Mouse (Mus musculus): Measurements from ENCODE around the gene Epb41l2. TPM values are rescaled to one million over a fixed set of nuclear protein-coding genes. Genes with fewer than 3 reads are reported as not detected.
A peak's percentile ranks its signal among the peaks of the same experiment; 100 is the strongest.

Gene Epb41l2
- polyA plus RNA-seq, 1 experiment from 2014 or later: 86.7 TPM

DNA sequence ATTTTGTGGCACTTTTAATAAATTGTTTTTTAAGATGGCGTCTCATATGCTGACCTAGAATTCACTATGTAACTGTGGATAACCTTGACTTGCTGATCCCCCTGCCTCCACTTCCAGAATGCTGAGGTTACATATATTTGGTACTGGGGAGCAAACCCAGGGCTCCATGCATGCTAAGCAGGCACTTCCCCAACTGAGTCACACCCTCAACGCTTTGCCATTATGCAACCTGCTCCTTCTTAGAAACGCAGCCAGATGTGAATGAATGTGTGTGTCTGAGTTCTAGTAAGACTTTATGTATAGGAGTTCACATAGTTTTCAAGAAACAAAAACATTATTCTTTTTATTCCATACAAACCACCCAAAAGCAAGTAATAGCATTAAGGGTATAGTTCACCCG lies 38.4 kb upstream of the Epb41l2 start:
- no peak overlapping the region for H3K4me2 ChIP-seq (ENCODE audit: low read depth, low read length)
- DNase-seq (ENCODE audit: low spot score) (no peak), ATAC-seq (ENCODE audit: low read depth) (no peak)
- H3K9me3 ChIP-seq (ENCODE audit: control insufficient read depth, low read length): no peaks in the 10 kb centered on the region
- no peaks in the 10 kb centered on the region; the same call in 1 of the 2 replicates for H3K4me1 ChIP-seq (ENCODE audit: control insufficient read depth, insufficient read depth, low read length)
- no peak overlapping the region for H3K9ac ChIP-seq (ENCODE audit: low read depth, low read length)
- 83% methylated on average over 4 of the region's 4 CpGs for WGBS
- H3K36me3 ChIP-seq (ENCODE audit: control insufficient read depth, insufficient read depth, low read length): no peaks in the 10 kb centered on the region
- no peak overlapping the region for H3K27ac ChIP-seq (replicated peaks; ENCODE audit: low read depth, low read length)
- no peak overlapping the region for H3K4me3 ChIP-seq (ENCODE audit: low read depth, low read length)
- H3K27me3 ChIP-seq (replicated peaks; ENCODE audit: control insufficient read depth, insufficient read depth, low read length): no peaks in the 10 kb centered on the region

GRCm38 (mm10) chr10:25325690-25326089 lies 33.9 kb upstream of the Epb41l2 start:
- Histone ChIP-seq H3K9ac (ENCODE audit: low read depth, low read length) (no peak overlapping the region), H3K4me1 (ENCODE audit: control insufficient read depth, insufficient read depth, low read length) (no peaks in the 10 kb centered on the region), H3K4me3 (ENCODE audit: low read depth, low read length) (no peak overlapping the region), H3K27me3 (replicated peaks; ENCODE audit: control insufficient read depth, insufficient read depth, low read length) (no peaks in the 10 kb centered on the region), H3K4me2 (ENCODE audit: low read depth, low read length) (no peak overlapping the region), H3K9me3 (ENCODE audit: control insufficient read depth, low read length) (no peaks in the 10 kb centered on the region), H3K27ac (replicated peaks; ENCODE audit: low read depth, low read length) (no peak overlapping the region), H3K36me3 (ENCODE audit: control insufficient read depth, insufficient read depth, low read length) (no peaks in the 10 kb centered on the region)
- DNase-seq (ENCODE audit: low spot score) (peak; percentile 87), ATAC-seq (ENCODE audit: low read depth) (peak; percentile 82)
- WGBS: 42% methylated on average over 4 of the region's 4 CpGs

DNA sequence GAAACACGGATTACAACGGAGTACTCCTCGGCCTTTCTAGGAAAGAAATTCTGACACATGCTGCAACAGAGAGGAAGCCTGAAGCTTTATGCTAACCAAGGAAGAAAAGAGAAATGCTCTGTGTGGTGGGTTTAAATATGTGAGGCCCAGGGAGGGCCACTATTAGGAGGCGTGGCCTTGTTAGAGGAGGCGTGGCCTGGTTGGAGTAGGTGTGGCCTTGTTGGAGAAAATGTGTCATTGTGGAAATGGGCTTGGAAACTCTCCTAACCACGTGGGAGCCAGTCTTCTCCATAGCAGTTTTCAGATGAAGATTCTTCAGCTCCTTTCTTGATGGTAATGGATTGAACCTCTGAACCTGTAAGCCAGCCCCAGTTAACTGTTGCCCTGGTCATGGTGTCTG lies 32.1 kb upstream of the Epb41l2 start:
- no peaks in the 10 kb centered on the region for H3K27me3 ChIP-seq (replicated peaks; ENCODE audit: control insufficient read depth, insufficient read depth, low read length)
- no peak for DNase-seq (ENCODE audit: low spot score)
- H3K9ac ChIP-seq (ENCODE audit: low read depth, low read length): no peak overlapping the region
- no peaks in the 10 kb centered on the region for H3K4me1 ChIP-seq (ENCODE audit: control insufficient read depth, insufficient read depth, low read length)
- H3K4me2 ChIP-seq (ENCODE audit: low read depth, low read length): no peak overlapping the region
- H3K36me3 ChIP-seq (ENCODE audit: control insufficient read depth, insufficient read depth, low read length): no peaks in the 10 kb centered on the region
- no peak overlapping the region for H3K27ac ChIP-seq (replicated peaks; ENCODE audit: low read depth, low read length)
- ATAC-seq (ENCODE audit: low read depth): no peak
- H3K4me3 ChIP-seq (ENCODE audit: low read depth, low read length): no peak overlapping the region
- WGBS: 79% methylated on average over 6 of the region's 6 CpGs
- H3K9me3 ChIP-seq (ENCODE audit: control insufficient read depth, low read length): no peaks in the 10 kb centered on the region

- Histone ChIP-seq H3K27ac (replicated peaks; ENCODE audit: low read depth, low read length) (no peak overlapping the region), H3K9ac (ENCODE audit: low read depth, low read length) (no peak overlapping the region), H3K9me3 (ENCODE audit: control insufficient read depth, low read length) (no peaks in the 10 kb centered on the region), H3K4me1 (ENCODE audit: control insufficient read depth, insufficient read depth, low read length) (no peaks in the 10 kb centered on the region; the same call in 1 of the 2 replicates), H3K27me3 (replicated peaks; ENCODE audit: control insufficient read depth, insufficient read depth, low read length) (no peaks in the 10 kb centered on the region), H3K36me3 (ENCODE audit: control insufficient read depth, insufficient read depth, low read length) (no peaks in the 10 kb centered on the region), H3K4me2 (ENCODE audit: low read depth, low read length) (no peak overlapping the region), H3K4me3 (ENCODE audit: low read depth, low read length) (no peak overlapping the region)
- 86% methylated on average over 7 of the region's 7 CpGs for WGBS
- DNase-seq (ENCODE audit: low spot score) (no peak), ATAC-seq (ENCODE audit: low read depth) (no peak)
Measured at GRCm38 (mm10) chr10:25330094-25330493, 29.5 kb upstream of the Epb41l2 start.

GRCm38 (mm10) chr10:25331321-25332049 lies 28.1 kb upstream of the Epb41l2 start:
- no peaks in the 10 kb centered on the region for H3K9me3 ChIP-seq (ENCODE audit: control insufficient read depth, low read length)
- H3K27ac ChIP-seq (replicated peaks; ENCODE audit: low read depth, low read length): no peak overlapping the region; the same call in 1 of the 2 replicates
- no peaks in the 10 kb centered on the region for H3K27me3 ChIP-seq (replicated peaks; ENCODE audit: control insufficient read depth, insufficient read depth, low read length)
- H3K36me3 ChIP-seq (ENCODE audit: control insufficient read depth, insufficient read depth, low read length): no peaks in the 10 kb centered on the region
- H3K4me3 ChIP-seq (ENCODE audit: low read depth, low read length): no peak overlapping the region
- H3K9ac ChIP-seq (ENCODE audit: low read depth, low read length): no peak overlapping the region
- ATAC-seq (ENCODE audit: low read depth): no peak
- no peak overlapping the region for H3K4me2 ChIP-seq (ENCODE audit: low read depth, low read length)
- WGBS: 61% methylated on average over 9 of the region's 9 CpGs
- H3K4me1 ChIP-seq (ENCODE audit: control insufficient read depth, insufficient read depth, low read length): no peaks in the 10 kb centered on the region; the same call in 1 of the 2 replicates
- DNase-seq (ENCODE audit: low spot score): no peak

DNA sequence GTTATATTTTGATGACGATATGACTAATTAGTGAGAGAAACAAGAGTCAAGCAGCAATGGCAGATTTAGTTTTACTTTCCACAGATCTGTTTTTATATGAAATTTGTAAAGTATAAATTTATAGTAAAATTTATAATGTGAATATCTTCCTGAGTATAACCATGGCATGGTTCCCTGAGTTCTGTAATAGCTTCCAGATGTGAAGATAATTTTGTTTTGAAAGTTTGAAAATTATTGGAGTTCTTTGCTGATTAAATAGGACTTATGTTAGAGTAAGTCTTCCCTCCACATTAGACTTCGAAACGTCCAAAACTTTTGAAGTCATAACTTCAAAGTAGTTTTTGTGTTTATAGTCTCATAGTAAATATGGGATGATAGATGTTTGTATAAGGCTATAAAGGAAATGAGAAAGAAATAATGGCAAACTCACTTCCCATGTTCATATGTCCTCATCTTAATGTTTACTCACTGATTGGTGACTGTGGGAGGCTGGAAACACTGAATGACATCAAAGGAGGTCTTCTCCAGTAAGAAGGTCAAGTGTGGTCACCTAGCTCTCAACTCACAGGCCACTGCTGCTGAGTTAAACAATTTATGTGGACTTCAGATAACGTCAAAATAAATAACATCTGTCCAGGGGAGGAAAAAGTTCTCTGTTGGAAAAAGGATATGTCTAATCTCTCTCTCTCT lies 26.1 kb upstream of the Epb41l2 start:
- H3K27ac ChIP-seq (replicated peaks; ENCODE audit: low read depth, low read length): 0 out of 2 replicates have a peak overlapping the region, but pooled peaks have one; percentile 6
- no peak; the same call in 1 of the 2 replicates for ATAC-seq (ENCODE audit: low read depth)
- DNase-seq (ENCODE audit: low spot score): no peak
- 39% methylated on average over 4 of the region's 4 CpGs for WGBS
- no peak overlapping the region for H3K4me2 ChIP-seq (ENCODE audit: low read depth, low read length)
- H3K4me1 ChIP-seq (ENCODE audit: control insufficient read depth, insufficient read depth, low read length): no peaks in the 10 kb centered on the region; the same call in 1 of the 2 replicates
- H3K9ac ChIP-seq (ENCODE audit: low read depth, low read length): no peak overlapping the region
- no peak overlapping the region for H3K4me3 ChIP-seq (ENCODE audit: low read depth, low read length)
- no peaks in the 10 kb centered on the region for H3K36me3 ChIP-seq (ENCODE audit: control insufficient read depth, insufficient read depth, low read length)
- no peaks in the 10 kb centered on the region for H3K9me3 ChIP-seq (ENCODE audit: control insufficient read depth, low read length)
- no peaks in the 10 kb centered on the region for H3K27me3 ChIP-seq (replicated peaks; ENCODE audit: control insufficient read depth, insufficient read depth, low read length)

GRCm38 (mm10) chr10:25340675-25341074 lies 18.9 kb upstream of the Epb41l2 start:
- no peaks in the 10 kb centered on the region; the same call in 1 of the 2 replicates for H3K4me1 ChIP-seq (ENCODE audit: control insufficient read depth, insufficient read depth, low read length)
- no peak overlapping the region for H3K27ac ChIP-seq (replicated peaks; ENCODE audit: low read depth, low read length)
- H3K4me2 ChIP-seq (ENCODE audit: low read depth, low read length): no peak overlapping the region
- H3K4me3 ChIP-seq (ENCODE audit: low read depth, low read length): no peak overlapping the region
- no peaks in the 10 kb centered on the region for H3K27me3 ChIP-seq (replicated peaks; ENCODE audit: control insufficient read depth, insufficient read depth, low read length)
- WGBS: 92% methylated on average over 5 of the region's 5 CpGs
- ATAC-seq (ENCODE audit: low read depth) (no peak), DNase-seq (ENCODE audit: low spot score) (no peak)
- no peaks in the 10 kb centered on the region for H3K36me3 ChIP-seq (ENCODE audit: control insufficient read depth, insufficient read depth, low read length)
- H3K9me3 ChIP-seq (ENCODE audit: control insufficient read depth, low read length): peaks cover 12% of the 10 kb centered on the region; the same call in 1 of the 2 replicates
- H3K9ac ChIP-seq (ENCODE audit: low read depth, low read length): no peak overlapping the region

DNA sequence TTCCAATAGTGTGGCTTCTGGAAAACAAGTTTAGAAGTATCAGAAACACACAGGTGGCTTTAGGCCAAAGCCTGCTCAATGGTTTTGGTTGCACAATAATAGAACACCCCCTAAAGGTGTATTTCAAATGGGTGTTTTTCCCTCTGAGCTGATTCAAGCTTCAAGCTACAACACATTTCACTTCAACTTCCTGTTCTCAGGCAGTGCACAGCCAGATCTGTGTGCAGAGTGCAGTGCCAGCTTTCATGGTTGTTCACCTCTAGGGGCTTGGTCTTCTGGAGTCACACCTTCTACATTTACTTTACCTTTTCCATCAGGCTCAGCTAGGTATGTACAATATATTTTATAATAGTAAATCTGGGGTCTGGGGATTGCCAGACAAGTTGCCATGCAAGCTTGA lies 16.8 kb upstream of the Epb41l2 start:
- H3K4me1 ChIP-seq (ENCODE audit: control insufficient read depth, insufficient read depth, low read length): no peaks in the 10 kb centered on the region

More for the DNA sequence above, 16.8 kb upstream of the Epb41l2 start:
- no peak overlapping the region for H3K4me2 ChIP-seq (ENCODE audit: low read depth, low read length)
- H3K9me3 ChIP-seq (ENCODE audit: control insufficient read depth, low read length): peaks cover 12% of the 10 kb centered on the region; the same call in 1 of the 2 replicates
- H3K27ac ChIP-seq (replicated peaks; ENCODE audit: low read depth, low read length): no peak overlapping the region
- H3K36me3 ChIP-seq (ENCODE audit: control insufficient read depth, insufficient read depth, low read length): no peaks in the 10 kb centered on the region
- no peaks in the 10 kb centered on the region for H3K27me3 ChIP-seq (replicated peaks; ENCODE audit: control insufficient read depth, insufficient read depth, low read length)
- no peak overlapping the region for H3K9ac ChIP-seq (ENCODE audit: low read depth, low read length)
- no peak for ATAC-seq (ENCODE audit: low read depth)
- no peak overlapping the region for H3K4me3 ChIP-seq (ENCODE audit: low read depth, low read length)
- no peak for DNase-seq (ENCODE audit: low spot score)
